Mouse (Mus musculus): ENCODE data around the gene Lamb1. TPM values are rescaled to one million over a fixed set of nuclear protein-coding genes. Genes with fewer than 3 reads are reported as not detected.

Gene Lamb1
- not detected for polyA plus RNA-seq (2017; shearing (Covaris generic))

GRCm38 (mm10) chr12:31265005-31265721 lies at the start of gene Lamb1:
TSS of gene Lamb1 (plus strand) at chr12:31265234.

DNA sequence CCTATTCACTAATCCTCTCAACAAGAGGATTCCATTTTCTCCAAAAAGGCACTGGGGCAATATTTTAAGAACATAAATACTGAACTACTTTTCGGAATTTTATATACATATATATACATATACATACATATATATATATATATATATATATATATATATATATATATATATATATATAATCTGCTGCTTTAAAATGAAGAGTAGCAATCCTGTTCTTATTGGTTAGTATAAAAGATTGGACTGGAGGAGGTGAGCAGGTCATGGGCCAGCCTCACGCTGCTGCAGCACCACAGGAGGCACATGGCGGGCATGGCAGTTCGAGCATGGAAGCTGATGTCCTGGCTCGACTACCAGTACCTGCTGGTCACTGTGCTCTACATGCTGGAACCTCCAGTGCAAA lies 24.6 kb upstream of the Lamb1 start, which contains the start of gene Gm6993:
Gene Gm6993, plus strand, starts transcription at position 301 of the 400 bp plus-strand sequence.

GRCm38 (mm10) chr12:31350944-31351928 lies 86.2 kb downstream of the Lamb1 start, which contains the start of gene Dld:
TSS of gene Dld (minus strand) at chr12:31351453.

Other genes starting within 250 kb of the Lamb1 start
- gene Fam110c, start 191.4 kb upstream of the Lamb1 start, polyA plus RNA-seq (2017; shearing (Covaris generic)), result not detected
- gene Gm6993, start 24.5 kb upstream of the Lamb1 start, polyA plus RNA-seq (2017; shearing (Covaris generic)), result not detected
- gene Dld, start 86.2 kb downstream of the Lamb1 start, polyA plus RNA-seq (2017; shearing (Covaris generic)), result 78.8 TPM
- gene Slc26a3, start 125.6 kb downstream of the Lamb1 start, polyA plus RNA-seq (2017; shearing (Covaris generic)), result 0.22 TPM
- gene Cbll1, start 234.4 kb downstream of the Lamb1 start, polyA plus RNA-seq (2017; shearing (Covaris generic)), result 34.7 TPM

Data from effector memory CD4-positive, alpha-beta T cell, adult 5 months (primary cell).